Mouse (Mus musculus) v-Abl transformed pro-B cells (cell line): ENCODE results near the gene Prkrip1.

Source experiments
- in situ Hi-C, 2 experiments: fragments of 400-800 bp; cut with MboI; formaldehyde crosslinking; loops; one replicate each; pipeline ENCODE4 v1.15.1; 2025; ENCODE audit not compliant: unreplicated experiment in 2 of 2

Prkrip1 gene

GRCm38 (mm10) chr5:136198474-136199391 is at the start of gene Prkrip1:
TSS of gene Prkrip1 (minus strand) at chr5:136198963.
- in situ Hi-C loops = loop anchor here (5.0 to 25.0 kb wide), 2 partner anchors 111 to 296 kb away; partner anchors contain the start of gene Rasa4 (in 1 of the 2)

GRCm38 (mm10) chr5:136248441-136248840 is 49.7 kb upstream of the Prkrip1 start:
- in situ Hi-C loops = loop anchor here in 1 of 2 experiments (5.0 kb wide), 1 partner anchor 46 kb away; no protein-coding TSS in a partner anchor

GRCm38 (mm10) chr5:136246452-136246838 is 47.7 kb upstream of the Prkrip1 start, which contains the start of gene Sh2b2:
TSS of gene Sh2b2 (minus strand) at chr5:136246556.
- in situ Hi-C loops = loop anchor here in 1 of 2 experiments (5.0 kb wide), 1 partner anchor 44 kb away; no protein-coding TSS in a partner anchor

- in situ Hi-C loops = loop anchor here in 1 of 2 experiments (5.0 kb wide), 1 partner anchor 43 kb away; no protein-coding TSS in a partner anchor
Observed at GRCm38 (mm10) chr5:136245541-136246451, 47.0 kb upstream of the Prkrip1 start.

GRCm38 (mm10) chr5:136244762-136245540 is 46.2 kb upstream of the Prkrip1 start:
- in situ Hi-C loops = loop anchor here in 1 of 2 experiments (5.0 kb wide), 2 partner anchors 43 to 268 kb away; no protein-coding TSS in a partner anchor

- in situ Hi-C loops = loop anchor here in 1 of 2 experiments (5.0 kb wide), 1 partner anchor 267 kb away; no protein-coding TSS in a partner anchor
Observed at GRCm38 (mm10) chr5:136243851-136244761, 45.3 kb upstream of the Prkrip1 start.

GRCm38 (mm10) chr5:136241161-136241560 is 42.4 kb upstream of the Prkrip1 start:
- in situ Hi-C loops = loop anchor here in 1 of 2 experiments (5.0 kb wide), 1 partner anchor 264 kb away; no protein-coding TSS in a partner anchor

- in situ Hi-C loops = loop anchor here in 1 of 2 experiments (5.0 kb wide), 1 partner anchor 263 kb away; no protein-coding TSS in a partner anchor
Observed at GRCm38 (mm10) chr5:136240381-136240780, 41.6 kb upstream of the Prkrip1 start.

GRCm38 (mm10) chr5:136237607-136238006 is 38.8 kb upstream of the Prkrip1 start:
- in situ Hi-C loops = no loop called here

- in situ Hi-C loops = no loop called here
Observed at GRCm38 (mm10) chr5:136236611-136237010, 37.8 kb upstream of the Prkrip1 start.

- in situ Hi-C loops = no loop called here
Observed at GRCm38 (mm10) chr5:136230348-136231035, 31.7 kb upstream of the Prkrip1 start.

- in situ Hi-C loops = no loop called here
Observed at GRCm38 (mm10) chr5:136226246-136226876, 27.6 kb upstream of the Prkrip1 start.

- in situ Hi-C loops = no loop called here
Observed at GRCm38 (mm10) chr5:136218585-136218984, 19.8 kb upstream of the Prkrip1 start.

- in situ Hi-C loops = no loop called here
Observed at GRCm38 (mm10) chr5:136217932-136218381, 19.2 kb upstream of the Prkrip1 start.

- in situ Hi-C loops = no loop called here
Observed at GRCm38 (mm10) chr5:136217004-136217665, 18.4 kb upstream of the Prkrip1 start.

- in situ Hi-C loops = no loop called here
Observed at GRCm38 (mm10) chr5:136215958-136216357, 17.2 kb upstream of the Prkrip1 start.

GRCm38 (mm10) chr5:136215211-136215610 is 16.4 kb upstream of the Prkrip1 start:
- in situ Hi-C loops = no loop called here
